Mouse (Mus musculus) adipocyte (in vitro differentiated cells): Measurements from ENCODE around the gene Hrh2.

Experiments
- DNase-seq: peaks from one replicate; pipeline ENCODE4 v3.0.0-alpha.2; 2016; ENCODE audit warnings: low spot score

Gene Hrh2

GRCm38 (mm10) chr13:54269087-54269486 is 77.2 kb downstream of the Hrh2 start:
- DNase-seq, result no peak

DNA sequence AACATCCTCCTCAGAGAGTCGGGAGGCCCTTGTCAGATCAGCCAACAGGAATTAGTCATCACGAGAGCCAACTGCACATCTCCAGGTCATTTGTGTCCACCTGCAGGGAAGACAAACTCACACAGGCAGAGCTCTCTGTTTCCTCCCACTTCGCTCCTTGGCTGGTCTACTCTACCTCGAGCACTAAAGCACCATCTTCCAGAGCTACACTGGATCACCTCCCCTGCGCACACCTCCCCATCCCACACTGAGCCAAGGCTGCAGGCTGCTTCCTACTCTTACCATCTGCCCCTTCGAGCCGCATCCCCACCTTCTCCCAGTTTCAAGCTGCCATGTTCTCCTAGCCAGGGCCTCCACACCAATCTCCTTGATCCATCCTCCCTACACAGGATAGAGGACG is 77.7 kb downstream of the Hrh2 start:
- no peak for DNase-seq

- DNase-seq, result no peak
Measured at GRCm38 (mm10) chr13:54272076-54272475, 80.1 kb downstream of the Hrh2 start.

DNA sequence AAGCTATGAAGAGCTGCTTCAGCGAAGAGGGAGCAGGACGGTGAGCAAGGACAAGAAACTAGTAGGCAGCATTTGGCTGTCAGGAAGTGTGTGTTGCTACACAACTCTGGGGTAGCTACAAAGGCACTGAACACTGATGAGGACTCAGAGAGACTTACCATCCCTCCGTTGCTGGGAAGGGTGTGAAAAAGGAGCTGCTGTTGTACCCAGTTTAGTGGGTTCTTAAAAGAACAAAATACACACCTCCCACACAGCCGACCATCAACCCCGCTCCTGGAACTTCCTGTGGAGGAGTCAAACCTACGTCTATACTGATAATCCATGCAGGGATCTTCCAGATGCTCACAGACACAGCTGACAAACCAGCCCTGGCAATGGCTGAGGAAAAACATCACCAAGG is 85.5 kb downstream of the Hrh2 start:
- DNase-seq, result no peak

DNA sequence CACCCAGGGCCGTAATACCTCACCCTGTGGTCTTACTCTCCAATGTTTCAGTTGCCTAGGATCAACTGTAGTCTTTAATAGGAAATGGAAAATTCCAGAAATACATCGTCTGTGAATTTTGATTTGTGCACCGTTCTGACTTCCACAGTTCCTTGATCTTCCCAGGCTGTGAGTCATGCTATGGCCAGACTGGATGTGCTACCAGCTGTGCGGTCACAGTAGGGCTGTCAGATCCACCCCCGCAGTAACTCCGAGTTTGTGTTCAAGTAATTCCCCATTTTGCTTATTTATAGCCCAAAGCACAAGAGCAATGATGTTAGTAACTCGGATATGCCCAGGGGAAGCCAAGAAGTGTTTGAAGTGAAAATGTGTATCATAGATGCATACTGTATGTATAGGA is 88.4 kb downstream of the Hrh2 start:
- DNase-seq, result no peak

- no peak for DNase-seq
Measured at GRCm38 (mm10) chr13:54281149-54281548, 89.2 kb downstream of the Hrh2 start.

DNA sequence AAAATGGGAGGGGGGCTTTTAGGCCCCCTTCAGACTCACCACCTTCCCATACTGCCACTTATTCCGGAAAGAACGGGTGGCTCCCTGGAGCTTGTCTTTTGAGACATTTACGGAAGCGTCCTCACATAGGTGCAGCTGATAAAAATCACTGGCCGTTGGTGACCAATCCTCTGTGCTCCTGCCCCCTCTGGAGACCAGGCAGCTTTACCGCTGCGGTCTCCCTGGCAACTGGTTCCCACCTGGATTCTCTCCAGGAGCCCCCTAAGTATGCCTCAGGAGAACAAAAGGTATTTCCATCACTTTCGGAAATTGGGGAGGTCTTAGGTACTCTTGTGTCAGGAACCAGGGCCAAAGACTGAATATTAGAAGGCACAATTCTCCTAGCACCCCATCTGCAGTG is 89.7 kb downstream of the Hrh2 start:
- no peak for DNase-seq

GRCm38 (mm10) chr13:54282149-54282860 is 90.4 kb downstream of the Hrh2 start:
- DNase-seq, result no peak

GRCm38 (mm10) chr13:54282861-54283206 is 90.9 kb downstream of the Hrh2 start:
- DNase-seq, result no peak
